Mouse (Mus musculus) hindbrain, embryonic 11.5 days (tissue): ENCODE measurements around the gene Pou2f2. TPM values are rescaled to one million over a fixed set of nuclear protein-coding genes. Genes with fewer than 3 reads are reported as not detected.
A peak's percentile ranks its signal among the peaks of the same experiment; 100 is the strongest.

ENCODE experiments used
- ATAC-seq: fragments of 200-750 bp; cut with Nextera tagmentation; 2 replicates; pipeline ENCODE4 v1.8.0; 2017; ENCODE audit warnings: mild to moderate bottlenecking, moderate TSS enrichment, moderate library complexity; ENCODE audit not compliant: low FRiP score
- DNase-seq: peaks from one replicate; pipeline ENCODE4 v3.0.0-alpha.2; 2015; ENCODE audit warnings: low spot score
- H3K27ac ChIP-seq: fragments of 300-500 bp; sonication (generic); 2 replicates; pipeline ENCODE4 v1.5.1; 2014; ENCODE audit warnings: mild to moderate bottlenecking, low read depth, low read length
- H3K27me3 ChIP-seq: fragments of 300-500 bp; sonication (generic); 2 replicates; pipeline ENCODE4 v1.6.1; 2014; ENCODE audit warnings: mild to moderate bottlenecking, low read length, moderate library complexity, mixed read lengths; ENCODE audit not compliant: control insufficient read depth, insufficient read depth
- H3K36me3 ChIP-seq: fragments of 300-500 bp; sonication (generic); 2 replicates; pipeline ENCODE4 v1.6.1; 2014; ENCODE audit warnings: mild to moderate bottlenecking, low read length, moderate library complexity, mixed read lengths; ENCODE audit not compliant: control insufficient read depth, insufficient read depth
- H3K4me1 ChIP-seq: fragments of 300-500 bp; sonication (generic); replicated peaks from 2 replicates; pipeline ENCODE4 v1.6.1; 2014; ENCODE audit warnings: low read length, mixed read lengths; ENCODE audit not compliant: control insufficient read depth, insufficient read depth
- H3K4me2 ChIP-seq: fragments of 300-500 bp; sonication (generic); replicated peaks from 2 replicates; pipeline ENCODE4 v1.6.1; 2014; ENCODE audit warnings: mild to moderate bottlenecking, low read depth, low read length
- H3K4me3 ChIP-seq: fragments of 300-500 bp; sonication (generic); 2 replicates; pipeline ENCODE4 v1.5.1; 2014; ENCODE audit warnings: low read depth, low read length
- H3K9ac ChIP-seq: fragments of 300-500 bp; sonication (generic); 2 replicates; pipeline ENCODE4 v1.6.1; 2014; ENCODE audit warnings: low read depth, low read length
- H3K9me3 ChIP-seq: fragments of 300-500 bp; sonication (generic); 2 replicates; pipeline ENCODE4 v1.6.1; 2016; ENCODE audit warnings: low read length; ENCODE audit not compliant: control insufficient read depth
- WGBS: fragments of 180-500 bp; shearing (Covaris S2); extraction: QIAGEN DNeasy Blood & Tissue Kit; methylation state at CpG from one replicate; pipeline ENCODE4 v1.1.7; 2014; 5-methylcytosine and 5-hydroxymethylcytosine counted together
- polyA plus RNA-seq: library from polyadenylated mRNA; unstranded; fragments of >200 nt; fragmentation: Nextera tagmentation; extraction: Ambion mirVana; gene quantifications from 2 replicates; pipeline ENCODE4 v1.2.1, GENCODE M21; 2014

The Pou2f2 gene
- polyA plus RNA-seq, 1 experiment from 2014 or later, result 51.9 TPM

DNA sequence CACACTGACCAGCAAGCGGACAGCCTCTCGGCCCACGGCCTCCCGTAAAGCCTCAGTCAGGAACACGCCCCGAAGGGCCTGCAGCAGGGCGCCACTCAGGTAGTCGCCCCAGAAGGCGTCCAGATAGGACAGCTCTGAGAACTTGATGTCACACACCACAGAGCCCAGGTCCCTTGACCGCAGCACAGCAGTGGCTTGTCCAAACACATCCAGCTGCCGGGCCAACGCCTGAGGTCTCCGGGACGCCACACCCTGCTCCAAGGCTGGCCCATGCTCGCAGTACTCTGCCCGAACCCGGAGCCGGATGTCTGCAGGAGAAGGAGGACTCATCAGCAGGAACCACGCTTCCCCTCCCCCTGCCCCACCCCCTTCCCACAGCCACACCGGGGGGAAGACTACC lies 24.1 kb upstream of the Pou2f2 start:
- Histone ChIP-seq H3K9ac (no peak overlapping the region), H3K4me3 (no peak overlapping the region), H3K27ac (no peak overlapping the region), H3K4me2 (no peak overlapping the region), H3K9me3 (no peaks in the 10 kb centered on the region), H3K4me1 (no peaks in the 10 kb centered on the region), H3K36me3 (0 out of 2 replicates have a peak, but pooled peaks cover 5% of the 10 kb centered on the region), H3K27me3 (no peaks in the 10 kb centered on the region)
- WGBS, result 88% methylated on average over 19 of the region's 20 CpGs
- no peak for DNase-seq
- ATAC-seq, result no peak

- Histone ChIP-seq H3K36me3 (no peaks in the 10 kb centered on the region), H3K4me2 (no peak overlapping the region), H3K4me3 (no peak overlapping the region), H3K9ac (no peak overlapping the region), H3K4me1 (no peaks in the 10 kb centered on the region), H3K9me3 (no peaks in the 10 kb centered on the region), H3K27ac (no peak overlapping the region), H3K27me3 (no peaks in the 10 kb centered on the region)
- ATAC-seq (no peak), DNase-seq (no peak)
- 77% methylated on average over 10 of the region's 10 CpGs for WGBS
Measured at GRCm38 (mm10) chr7:25197384-25198018, 18.0 kb upstream of the Pou2f2 start.

DNA sequence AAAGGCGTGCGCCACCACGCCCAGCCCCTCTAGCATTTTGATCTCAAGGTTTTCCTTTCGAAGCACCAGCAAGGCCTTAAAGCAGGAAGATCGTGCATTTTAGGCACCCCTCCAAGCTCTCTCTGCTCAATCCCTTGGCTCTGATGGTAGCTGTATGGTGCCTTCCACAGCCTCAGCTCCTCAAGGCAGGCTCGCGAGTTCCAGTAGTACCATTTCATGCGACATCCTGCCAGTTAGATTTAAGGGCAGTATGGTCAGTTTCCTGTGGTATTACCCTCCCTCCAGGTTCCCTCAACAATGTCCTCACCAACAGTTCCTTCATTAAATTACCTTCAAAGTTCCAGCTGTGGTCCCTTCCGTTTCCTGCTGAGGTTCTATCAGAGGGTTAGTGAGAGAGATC lies 16.6 kb upstream of the Pou2f2 start:
- no peak overlapping the region for H3K9ac ChIP-seq
- H3K27me3 ChIP-seq, result no peaks in the 10 kb centered on the region
- ATAC-seq (no peak), DNase-seq (no peak)
- no peaks in the 10 kb centered on the region for H3K36me3 ChIP-seq
- no peak overlapping the region for H3K27ac ChIP-seq
- 86% methylated on average over 9 of the region's 9 CpGs for WGBS
- H3K4me1 ChIP-seq, result no peaks in the 10 kb centered on the region
- no peaks in the 10 kb centered on the region for H3K9me3 ChIP-seq
- no peak overlapping the region for H3K4me2 ChIP-seq
- no peak overlapping the region for H3K4me3 ChIP-seq

- DNase-seq, result no peak
- no peak overlapping the region for H3K4me2 ChIP-seq
- H3K4me3 ChIP-seq, result no peak overlapping the region
- H3K9ac ChIP-seq, result no peak overlapping the region
- H3K27me3 ChIP-seq, result no peaks in the 10 kb centered on the region
- H3K4me1 ChIP-seq, result no peaks in the 10 kb centered on the region
- 82% methylated on average over 3 of the region's 3 CpGs for WGBS
- H3K36me3 ChIP-seq, result no peaks in the 10 kb centered on the region
- ATAC-seq, result no peak
- H3K9me3 ChIP-seq, result no peaks in the 10 kb centered on the region
- no peak overlapping the region for H3K27ac ChIP-seq
Measured at GRCm38 (mm10) chr7:25195148-25195547, 15.6 kb upstream of the Pou2f2 start.

- DNase-seq, result no peak
Measured at GRCm38 (mm10) chr7:25192110-25192509, 12.6 kb upstream of the Pou2f2 start.

GRCm38 (mm10) chr7:25190806-25191205 lies 11.3 kb upstream of the Pou2f2 start:
- H3K27ac ChIP-seq, result no peak overlapping the region
- DNase-seq (no peak), ATAC-seq (no peak)
- no peaks in the 10 kb centered on the region for H3K27me3 ChIP-seq
- H3K4me2 ChIP-seq, result no peak overlapping the region
- WGBS, result 86% methylated on average over 11 of the region's 11 CpGs
- H3K4me3 ChIP-seq, result no peak overlapping the region
- H3K9me3 ChIP-seq, result no peaks in the 10 kb centered on the region
- H3K4me1 ChIP-seq, result no peaks in the 10 kb centered on the region
- H3K36me3 ChIP-seq, result no peaks in the 10 kb centered on the region
- H3K9ac ChIP-seq, result no peak overlapping the region

More at GRCm38 (mm10) chr7:25192110-25192509, 12.6 kb upstream of the Pou2f2 start:
- H3K9me3 ChIP-seq, result no peaks in the 10 kb centered on the region
- WGBS, result 76% methylated on average over 8 of the region's 8 CpGs
- H3K27ac ChIP-seq, result no peak overlapping the region
- ATAC-seq, result no peak
- H3K36me3 ChIP-seq, result no peaks in the 10 kb centered on the region
- no peaks in the 10 kb centered on the region for H3K27me3 ChIP-seq
- no peak overlapping the region for H3K4me2 ChIP-seq
- H3K4me3 ChIP-seq, result no peak overlapping the region
- no peaks in the 10 kb centered on the region for H3K4me1 ChIP-seq
- no peak overlapping the region for H3K9ac ChIP-seq

DNA sequence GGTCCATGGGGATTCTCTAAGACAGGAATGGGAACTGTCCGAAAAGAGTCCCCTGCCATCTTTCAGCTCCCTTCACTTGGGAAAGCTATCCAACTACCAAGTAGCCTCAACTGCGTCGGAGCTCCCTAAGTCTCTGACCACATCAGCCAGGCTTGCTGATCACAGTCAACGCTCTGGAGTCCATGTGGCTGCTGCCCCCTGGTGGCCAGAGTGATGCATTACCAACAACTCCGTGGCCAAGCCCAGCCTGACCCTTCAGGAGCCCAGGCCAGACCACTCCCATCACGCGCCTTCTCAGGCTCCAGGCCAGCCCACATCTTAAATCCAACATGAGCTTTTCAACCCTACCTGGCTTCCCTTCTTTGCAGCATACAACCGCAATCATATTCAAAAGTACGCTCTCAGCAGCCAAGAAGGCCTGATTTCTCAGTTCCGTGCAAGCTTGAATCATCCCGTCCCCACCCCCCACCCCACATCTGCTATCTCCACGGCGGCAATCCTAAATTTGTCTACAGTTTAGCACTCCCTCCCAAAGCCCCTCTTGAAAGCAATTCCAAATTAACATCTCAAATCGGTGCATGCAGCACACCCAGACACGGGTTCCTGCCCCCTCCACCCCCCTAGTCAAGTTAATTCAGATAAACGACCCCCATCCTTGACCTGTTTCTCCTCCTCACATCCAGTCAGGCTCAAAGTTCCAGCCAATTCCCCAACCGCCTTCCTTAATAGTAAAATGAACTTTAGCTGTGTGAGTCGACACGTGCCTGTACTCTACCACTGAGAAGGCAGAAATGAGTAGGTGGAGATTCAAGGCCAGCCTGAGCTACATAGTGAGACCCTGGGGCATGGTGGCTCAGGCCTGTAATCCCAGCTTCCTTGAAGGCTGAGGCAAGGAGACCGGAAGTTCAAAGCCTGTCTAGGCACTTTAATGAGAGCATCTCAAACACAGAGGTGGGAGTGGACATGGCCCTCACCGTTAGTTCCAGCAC lies 8.4 kb upstream of the Pou2f2 start:
- 31% methylated on average over 21 of the region's 21 CpGs for WGBS
- no peak overlapping the region for H3K4me2 ChIP-seq
- DNase-seq (peak; percentile 97), ATAC-seq (peak; percentile 88)
- H3K9me3 ChIP-seq, result no peaks in the 10 kb centered on the region
- no peaks in the 10 kb centered on the region for H3K36me3 ChIP-seq
- H3K27me3 ChIP-seq, result peaks cover under 1% of the 10 kb centered on the region
- H3K4me1 ChIP-seq, result no peaks in the 10 kb centered on the region
- H3K9ac ChIP-seq, result no peak overlapping the region
- no peak overlapping the region for H3K27ac ChIP-seq
- no peak overlapping the region for H3K4me3 ChIP-seq

GRCm38 (mm10) chr7:25184091-25184490 lies 4.6 kb upstream of the Pou2f2 start:
- peaks cover 5% of the 10 kb centered on the region; the same call in 1 of the 2 replicates for H3K4me1 ChIP-seq
- H3K9ac ChIP-seq, result no peak overlapping the region
- H3K4me3 ChIP-seq, result no peak overlapping the region
- ATAC-seq, result no peak
- H3K9me3 ChIP-seq, result no peaks in the 10 kb centered on the region
- H3K36me3 ChIP-seq, result no peaks in the 10 kb centered on the region
- H3K27me3 ChIP-seq, result peaks cover 22% of the 10 kb centered on the region
- H3K4me2 ChIP-seq, result no peak overlapping the region
- no peak for DNase-seq
- no peak overlapping the region for H3K27ac ChIP-seq
- WGBS, result 81% methylated on average over 6 of the region's 6 CpGs
